Mouse (Mus musculus) lung, embryonic 14.5 days (tissue): ENCODE data around the gene Gpatch2. TPM values are rescaled to one million over a fixed set of nuclear protein-coding genes. Genes with fewer than 3 reads are reported as not detected.

Experiments
- ATAC-seq: fragments of 200-750 bp; cut with Nextera tagmentation; 2 replicates; pipeline ENCODE4 v1.8.0; 2017; ENCODE audit warnings: mild to moderate bottlenecking, moderate TSS enrichment, moderate library complexity; ENCODE audit not compliant: insufficient read depth
- DNase-seq: peaks from one replicate; pipeline ENCODE4 v3.0.0-alpha.2; 2015
- H3K27ac ChIP-seq: fragments of 300-500 bp; sonication (generic); 2 replicates; pipeline ENCODE4 v1.5.1; 2014; ENCODE audit warnings: low read depth, mild to moderate bottlenecking, moderate library complexity
- H3K27me3 ChIP-seq: fragments of 300-500 bp; sonication (generic); 2 replicates; pipeline ENCODE4 v1.6.1; 2014; ENCODE audit warnings: low read length, control low read depth; ENCODE audit not compliant: insufficient read depth
- H3K36me3 ChIP-seq: fragments of 300-500 bp; sonication (generic); 2 replicates; pipeline ENCODE4 v1.6.1; 2014; ENCODE audit warnings: control low read depth; ENCODE audit not compliant: insufficient read depth
- H3K4me1 ChIP-seq: fragments of 300-500 bp; sonication (generic); 2 replicates; pipeline ENCODE4 v1.6.1; 2014; ENCODE audit warnings: antibody characterized with exemption, control low read depth; ENCODE audit not compliant: insufficient read depth
- H3K4me2 ChIP-seq: fragments of 300-500 bp; sonication (generic); 2 replicates; pipeline ENCODE4 v1.6.1; 2014; ENCODE audit warnings: mild to moderate bottlenecking
- H3K4me3 ChIP-seq: fragments of 300-500 bp; sonication (generic); 2 replicates; pipeline ENCODE4 v1.5.1; 2014; ENCODE audit warnings: low read depth, low read length
- H3K9ac ChIP-seq: fragments of 300-500 bp; sonication (generic); 2 replicates; pipeline ENCODE4 v1.6.1; 2014
- H3K9me3 ChIP-seq: fragments of 300-500 bp; sonication (generic); 2 replicates; pipeline ENCODE4 v1.6.1; 2016; ENCODE audit warnings: low read depth, low read length, control low read depth
- CTCF ChIP-seq: IDR thresholded peaks from 2 replicates; pipeline ENCODE4 v1.5.1; 2016; ENCODE audit warnings: antibody characterized with exemption, low read depth
- WGBS: fragments of 180-500 bp; shearing (Covaris S2); extraction: QIAGEN DNeasy Blood & Tissue Kit; methylation state at CpG from one replicate; pipeline ENCODE4 v1.1.7; 2014; 5-methylcytosine and 5-hydroxymethylcytosine counted together
- polyA plus RNA-seq: library from polyadenylated mRNA; unstranded; fragments of >200 nt; fragmentation: Nextera tagmentation; extraction: Ambion mirVana; gene quantifications from 2 replicates; pipeline ENCODE4 v1.2.1, GENCODE M21; 2014

The Gpatch2 gene
- polyA plus RNA-seq, 1 experiment from 2014 or later = 20.2 TPM

DNA sequence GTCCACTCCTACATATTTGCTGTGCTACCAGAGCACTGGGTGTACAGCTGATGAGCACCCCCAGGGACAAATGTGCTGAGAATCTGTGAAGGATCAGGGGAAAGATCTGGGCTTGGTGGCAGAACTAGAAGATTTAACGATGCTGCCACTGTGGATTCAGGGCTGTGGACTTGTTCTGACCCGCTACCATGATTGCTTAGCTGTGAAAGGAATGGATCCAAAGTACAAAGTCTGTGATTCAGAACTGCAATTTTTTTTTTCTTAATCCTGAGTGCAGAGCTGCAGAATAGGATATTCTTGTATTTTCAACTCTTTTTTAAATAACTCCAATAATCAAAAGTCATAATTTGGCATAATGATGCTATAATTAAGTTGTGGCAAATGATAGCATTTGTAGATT is 100.5 kb downstream of the Gpatch2 start:
- Histone ChIP-seq H3K9ac (no peak overlapping the region), H3K4me3 (no peak overlapping the region), H3K27ac (no peak overlapping the region), H3K9me3 (no peaks in the 10 kb centered on the region), H3K36me3 (no peaks in the 10 kb centered on the region), H3K4me1 (no peaks in the 10 kb centered on the region), H3K27me3 (no peaks in the 10 kb centered on the region), H3K4me2 (no peak overlapping the region)
- ATAC-seq (no peak), DNase-seq (no peak)
- 89% methylated on average over 2 of the region's 2 CpGs for WGBS
- no peak for TF ChIP-seq CTCF

- no peak overlapping the region for H3K9ac ChIP-seq
- no peaks in the 10 kb centered on the region for H3K9me3 ChIP-seq
- no peaks in the 10 kb centered on the region for H3K4me1 ChIP-seq
- H3K27ac ChIP-seq = no peak overlapping the region
- H3K27me3 ChIP-seq = no peaks in the 10 kb centered on the region
- H3K4me2 ChIP-seq = no peak overlapping the region
- no peak for TF ChIP-seq CTCF
- WGBS = 78% methylated on average over 8 of the region's 8 CpGs
- H3K36me3 ChIP-seq = no peaks in the 10 kb centered on the region
- ATAC-seq = no peak
- H3K4me3 ChIP-seq = no peak overlapping the region
- DNase-seq = no peak
These were observed 101.2 kb downstream of the Gpatch2 start for GRCm38 (mm10) chr1:187316555-187316954.

GRCm38 (mm10) chr1:187321814-187322213 is 106.5 kb downstream of the Gpatch2 start:
- Histone ChIP-seq H3K9me3 (no peaks in the 10 kb centered on the region), H3K27me3 (no peaks in the 10 kb centered on the region), H3K4me1 (no peaks in the 10 kb centered on the region), H3K4me2 (no peak overlapping the region), H3K4me3 (no peak overlapping the region), H3K9ac (no peak overlapping the region), H3K27ac (no peak overlapping the region), H3K36me3 (no peaks in the 10 kb centered on the region)
- ATAC-seq (no peak), DNase-seq (no peak)
- 79% methylated on average over 3 of the region's 3 CpGs for WGBS
- no peak for TF ChIP-seq CTCF

DNA sequence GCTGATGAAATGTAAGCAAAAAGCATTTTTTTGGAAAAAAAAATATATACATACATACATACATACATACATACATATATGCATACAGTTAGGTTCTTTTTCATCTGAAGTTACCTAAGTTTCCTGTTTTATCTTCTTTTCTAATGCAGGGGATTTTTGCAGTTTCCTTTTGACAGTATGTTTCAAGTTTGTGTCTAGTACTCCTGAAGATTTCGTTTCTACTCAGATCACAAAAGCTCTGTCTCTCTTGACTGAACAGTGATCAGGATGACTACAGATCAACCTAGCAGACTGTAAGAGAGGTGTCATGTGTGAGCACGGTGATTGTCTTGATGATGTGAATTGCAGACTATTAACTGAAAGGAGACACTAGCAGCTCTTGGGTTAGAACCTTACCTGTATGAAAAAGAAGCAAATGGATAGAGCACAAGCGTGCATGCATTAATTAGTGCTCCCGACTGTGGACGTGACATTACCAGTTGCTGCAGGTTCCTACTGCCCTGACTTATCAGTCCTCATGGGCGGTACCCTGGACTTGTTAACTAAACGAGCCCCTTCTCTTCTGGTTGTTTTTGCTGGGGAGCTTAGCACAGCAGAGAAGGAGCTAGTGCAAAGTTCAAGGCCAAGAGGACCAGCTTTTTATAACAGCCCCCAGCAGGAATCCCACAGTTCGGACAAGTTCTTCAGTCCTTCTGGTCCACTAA is 107.3 kb downstream of the Gpatch2 start:
- H3K9me3 ChIP-seq = no peaks in the 10 kb centered on the region
- H3K4me1 ChIP-seq = no peaks in the 10 kb centered on the region
- no peak overlapping the region for H3K9ac ChIP-seq
- no peak for DNase-seq
- H3K4me2 ChIP-seq = no peak overlapping the region
- H3K4me3 ChIP-seq = no peak overlapping the region
- TF ChIP-seq CTCF = no peak
- no peak overlapping the region for H3K27ac ChIP-seq
- ATAC-seq = no peak
- no peaks in the 10 kb centered on the region for H3K27me3 ChIP-seq
- H3K36me3 ChIP-seq = no peaks in the 10 kb centered on the region
- WGBS = 81% methylated on average over 8 of the region's 8 CpGs

GRCm38 (mm10) chr1:187323209-187323589 is 107.9 kb downstream of the Gpatch2 start:
- ATAC-seq = no peak
- 95% methylated on average over 1 of the region's 1 CpGs for WGBS
- Histone ChIP-seq H3K4me2 (no peak overlapping the region), H3K9ac (no peak overlapping the region), H3K27ac (no peak overlapping the region), H3K27me3 (no peaks in the 10 kb centered on the region), H3K4me1 (no peaks in the 10 kb centered on the region), H3K36me3 (no peaks in the 10 kb centered on the region), H3K4me3 (no peak overlapping the region), H3K9me3 (no peaks in the 10 kb centered on the region)
- no peak for DNase-seq
- no peak for TF ChIP-seq CTCF

DNA sequence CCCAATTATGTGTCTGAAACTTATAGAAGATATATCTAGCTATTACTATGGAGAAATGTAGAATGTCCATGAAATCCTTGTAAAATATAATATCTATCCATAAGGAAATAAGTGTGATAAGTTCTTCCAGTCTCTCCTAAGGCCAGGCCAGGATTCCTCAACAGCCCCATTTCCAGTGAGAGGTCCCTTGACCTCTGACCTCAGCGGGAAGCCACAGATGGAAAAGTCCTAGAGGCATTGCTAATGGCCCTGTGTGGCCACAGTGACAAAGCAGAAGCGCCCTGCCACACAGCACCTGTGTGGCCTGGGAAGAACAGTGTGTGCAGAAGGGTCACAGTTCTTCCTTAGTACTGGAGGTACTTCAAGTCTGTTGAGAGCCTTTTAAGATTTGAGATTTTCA is 127.2 kb downstream of the Gpatch2 start:
- H3K4me2 ChIP-seq = no peak overlapping the region
- peaks cover 1% of the 10 kb centered on the region; the same call in 1 of the 2 replicates for H3K36me3 ChIP-seq
- no peaks in the 10 kb centered on the region for H3K4me1 ChIP-seq
- no peaks in the 10 kb centered on the region for H3K9me3 ChIP-seq
- WGBS = 36% methylated on average over 2 of the region's 2 CpGs
- ATAC-seq (no peak), DNase-seq (no peak)
- H3K27me3 ChIP-seq = no peaks in the 10 kb centered on the region
- H3K4me3 ChIP-seq = no peak overlapping the region
- no peak for TF ChIP-seq CTCF
- H3K9ac ChIP-seq = no peak overlapping the region
- H3K27ac ChIP-seq = no peak overlapping the region

DNA sequence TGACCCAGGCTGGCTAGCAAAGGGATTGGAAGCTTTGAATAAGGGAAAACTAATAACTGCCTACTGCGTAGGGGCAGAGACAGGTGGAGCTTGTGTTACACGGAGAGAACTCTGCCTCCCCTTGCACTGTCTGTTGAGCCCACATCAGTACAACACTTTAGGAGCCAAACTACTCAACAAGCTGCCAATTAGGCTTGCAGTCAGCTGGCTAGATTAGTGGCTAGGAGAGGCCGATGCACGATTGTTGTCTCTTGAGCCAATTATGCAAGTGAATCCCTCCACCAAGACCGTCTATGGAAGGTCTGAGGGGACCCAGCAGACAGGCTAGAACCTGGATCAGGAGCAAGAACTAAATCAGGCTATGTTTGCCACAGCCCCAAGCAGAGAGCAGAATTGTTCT is 129.8 kb downstream of the Gpatch2 start:
- no peaks in the 10 kb centered on the region for H3K9me3 ChIP-seq
- H3K4me3 ChIP-seq = no peak overlapping the region
- ATAC-seq (no peak), DNase-seq (no peak)
- peaks cover 18% of the 10 kb centered on the region; the same call in 1 of the 2 replicates for H3K36me3 ChIP-seq
- no peak overlapping the region for H3K9ac ChIP-seq
- no peak overlapping the region for H3K27ac ChIP-seq
- no peaks in the 10 kb centered on the region for H3K27me3 ChIP-seq
- H3K4me2 ChIP-seq = no peak overlapping the region
- H3K4me1 ChIP-seq = no peaks in the 10 kb centered on the region
- TF ChIP-seq CTCF = no peak
- 74% methylated on average over 5 of the region's 5 CpGs for WGBS
